Mouse (Mus musculus): ENCODE data around the gene Acsf3. TPM values are rescaled to one million over a fixed set of nuclear protein-coding genes. Genes with fewer than 3 reads are reported as not detected.

The Acsf3 gene
- total RNA-seq, 1 experiment: 11.7 TPM

- no peak for DNase-seq (ENCODE audit: low read depth, low spot score)
- H3K4me3 ChIP-seq (ENCODE audit: insufficient read depth in 1 of 2, low read depth in 1 of 2, low read length in 2 of 2, poor library complexity in 1 of 2, severe bottlenecking in 1 of 2): no peak overlapping the region
- TF ChIP-seq HCFC1 (IDR thresholded peaks at IDR 0.05; ENCODE audit: borderline replicate concordance, insufficient read depth, low read length) (no peak), CHD2 (IDR thresholded peaks at IDR 0.05; ENCODE audit: low read depth, low read length) (no peak)
- H3K9ac ChIP-seq (ENCODE audit: insufficient read depth, low read depth, low read length, poor library complexity, severe bottlenecking): no peak overlapping the region
- H3K36me3 ChIP-seq (ENCODE audit: control insufficient read depth, insufficient read depth, low read length, poor library complexity, severe bottlenecking): peaks cover 7% of the 10 kb centered on the region; the same call in 1 of the 2 replicates
- H3K9me3 ChIP-seq (ENCODE audit: control insufficient read depth, insufficient read depth, low read depth, low read length): no peaks in the 10 kb centered on the region
- in situ Hi-C loops (cut with MboI; ENCODE audit: low sequenced_read_pairs in 2 of 2, unreplicated experiment in 2 of 2): no loop called here
- no peaks in the 10 kb centered on the region for H3K4me1 ChIP-seq (ENCODE audit: control insufficient read depth in 2 of 2, insufficient read depth in 2 of 2, low read length in 2 of 2, poor library complexity in 1 of 2)
- no peak overlapping the region for H3K27ac ChIP-seq (ENCODE audit: insufficient read depth, low read depth, low read length, poor library complexity, severe bottlenecking)
These were observed 9.5 kb downstream of the Acsf3 start for GRCm38 (mm10) chr8:122784756-122785155.

GRCm38 (mm10) chr8:122789796-122790195 is 14.5 kb downstream of the Acsf3 start:
- Histone ChIP-seq H3K4me1 (ENCODE audit: control insufficient read depth in 2 of 2, insufficient read depth in 2 of 2, low read length in 2 of 2, poor library complexity in 1 of 2) (no peaks in the 10 kb centered on the region), H3K36me3 (ENCODE audit: control insufficient read depth, insufficient read depth, low read length, poor library complexity, severe bottlenecking) (peaks cover 2% of the 10 kb centered on the region; the same call in 1 of the 2 replicates), H3K9me3 (ENCODE audit: control insufficient read depth, insufficient read depth, low read depth, low read length) (no peaks in the 10 kb centered on the region), H3K4me3 (ENCODE audit: insufficient read depth in 1 of 2, low read depth in 1 of 2, low read length in 2 of 2, poor library complexity in 1 of 2, severe bottlenecking in 1 of 2) (no peak overlapping the region), H3K27ac (ENCODE audit: insufficient read depth, low read depth, low read length, poor library complexity, severe bottlenecking) (no peak overlapping the region), H3K9ac (ENCODE audit: insufficient read depth, low read depth, low read length, poor library complexity, severe bottlenecking) (no peak overlapping the region)
- no peak for DNase-seq (ENCODE audit: low read depth, low spot score)
- TF ChIP-seq MAFK (IDR thresholded peaks at IDR 0.05; ENCODE audit: insufficient read depth, low read depth, low read length) (no peak), HCFC1 (IDR thresholded peaks at IDR 0.05; ENCODE audit: borderline replicate concordance, insufficient read depth, low read length) (no peak), ZC3H11A (IDR thresholded peaks at IDR 0.05; ENCODE audit: borderline replicate concordance, low read depth, low read length) (no peak), CHD2 (IDR thresholded peaks at IDR 0.05; ENCODE audit: low read depth, low read length) (no peak), ZNF384 (IDR thresholded peaks at IDR 0.05; ENCODE audit: low read depth, low read length) (no peak)
- in situ Hi-C loops (cut with MboI; ENCODE audit: low sequenced_read_pairs in 2 of 2, unreplicated experiment in 2 of 2): no loop called here

DNA sequence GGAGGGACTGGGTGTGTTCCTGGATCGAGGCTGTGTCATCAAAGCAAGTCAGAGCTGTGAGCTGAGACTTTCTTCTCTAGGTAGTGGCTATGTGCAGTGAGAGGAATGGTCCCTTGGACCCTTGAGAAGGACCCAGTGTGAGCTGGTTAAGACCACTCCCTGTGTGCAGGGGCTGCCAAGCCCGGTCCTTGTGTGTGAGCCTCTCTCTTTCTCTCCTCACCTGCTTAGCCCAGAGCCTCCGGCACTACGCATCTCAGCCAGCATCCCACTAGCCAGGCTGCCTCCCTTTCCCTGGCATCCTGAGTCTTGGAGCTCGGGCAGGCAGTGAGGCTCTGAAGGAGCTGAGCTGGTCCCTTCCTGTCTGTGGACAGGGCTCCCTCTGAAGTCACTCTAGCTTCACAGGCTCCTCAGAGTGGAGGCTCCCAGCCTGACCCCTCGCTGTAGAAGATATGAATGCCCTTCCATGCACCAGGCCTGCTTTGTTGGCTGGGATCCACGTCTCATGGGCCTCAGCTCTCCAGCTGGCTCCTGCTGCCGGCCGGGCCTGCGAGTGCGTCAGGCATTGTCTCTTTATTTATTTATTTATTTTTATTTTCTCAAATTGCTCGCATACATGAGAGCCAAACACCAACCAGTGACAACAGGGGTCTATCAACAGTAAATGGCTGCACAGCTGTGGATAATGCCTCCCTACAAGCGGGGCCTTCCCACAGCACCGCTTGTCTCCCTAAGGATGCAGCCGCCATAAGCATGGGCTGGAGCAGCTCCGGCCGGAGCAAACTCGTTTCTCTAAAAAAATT is 18.3 kb downstream of the Acsf3 start:
- no peak overlapping the region for H3K27ac ChIP-seq (ENCODE audit: insufficient read depth, low read depth, low read length, poor library complexity, severe bottlenecking)
- H3K4me1 ChIP-seq (ENCODE audit: control insufficient read depth in 2 of 2, insufficient read depth in 2 of 2, low read length in 2 of 2, poor library complexity in 1 of 2): no peaks in the 10 kb centered on the region
- no peak for TF ChIP-seq MAFK (IDR thresholded peaks at IDR 0.05; ENCODE audit: insufficient read depth, low read depth, low read length)
- no peak for TF ChIP-seq CHD2 (IDR thresholded peaks at IDR 0.05; ENCODE audit: low read depth, low read length)
- TF ChIP-seq ZNF384 (IDR thresholded peaks at IDR 0.05; ENCODE audit: low read depth, low read length): no peak
- no peak for TF ChIP-seq ZC3H11A (IDR thresholded peaks at IDR 0.05; ENCODE audit: borderline replicate concordance, low read depth, low read length)
- DNase-seq (ENCODE audit: low read depth, low spot score): no peak
- no peaks in the 10 kb centered on the region for H3K9me3 ChIP-seq (ENCODE audit: control insufficient read depth, insufficient read depth, low read depth, low read length)
- in situ Hi-C loops (cut with MboI; ENCODE audit: low sequenced_read_pairs in 2 of 2, unreplicated experiment in 2 of 2): no loop called here
- H3K4me3 ChIP-seq (ENCODE audit: insufficient read depth in 1 of 2, low read depth in 1 of 2, low read length in 2 of 2, poor library complexity in 1 of 2, severe bottlenecking in 1 of 2): no peak overlapping the region
- H3K9ac ChIP-seq (ENCODE audit: insufficient read depth, low read depth, low read length, poor library complexity, severe bottlenecking): no peak overlapping the region
- peaks cover 2% of the 10 kb centered on the region; the same call in 1 of the 2 replicates for H3K36me3 ChIP-seq (ENCODE audit: control insufficient read depth, insufficient read depth, low read length, poor library complexity, severe bottlenecking)

DNA sequence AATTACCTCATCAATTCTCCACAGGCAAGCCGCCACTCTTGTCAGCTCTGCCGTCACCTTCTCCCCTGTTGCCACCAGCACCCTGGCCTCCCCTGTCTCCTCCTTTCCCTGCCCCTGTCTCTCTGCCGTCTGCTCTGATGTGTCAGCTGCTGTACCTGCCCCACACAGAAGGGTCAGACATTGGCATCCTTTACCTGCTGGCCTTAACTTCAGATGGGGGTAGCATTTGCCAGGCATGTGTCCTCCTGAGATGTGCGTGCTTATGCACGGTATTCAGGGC is 18.8 kb downstream of the Acsf3 start:
- Histone ChIP-seq H3K4me3 (ENCODE audit: insufficient read depth in 1 of 2, low read depth in 1 of 2, low read length in 2 of 2, poor library complexity in 1 of 2, severe bottlenecking in 1 of 2) (no peak overlapping the region), H3K9me3 (ENCODE audit: control insufficient read depth, insufficient read depth, low read depth, low read length) (no peaks in the 10 kb centered on the region), H3K36me3 (ENCODE audit: control insufficient read depth, insufficient read depth, low read length, poor library complexity, severe bottlenecking) (peaks cover 2% of the 10 kb centered on the region; the same call in 1 of the 2 replicates), H3K27ac (ENCODE audit: insufficient read depth, low read depth, low read length, poor library complexity, severe bottlenecking) (no peak overlapping the region), H3K4me1 (ENCODE audit: control insufficient read depth in 2 of 2, insufficient read depth in 2 of 2, low read length in 2 of 2, poor library complexity in 1 of 2) (no peaks in the 10 kb centered on the region), H3K9ac (ENCODE audit: insufficient read depth, low read depth, low read length, poor library complexity, severe bottlenecking) (no peak overlapping the region)
- no peak for TF ChIP-seq MAFK (IDR thresholded peaks at IDR 0.05; ENCODE audit: insufficient read depth, low read depth, low read length)
- no peak for TF ChIP-seq HCFC1 (IDR thresholded peaks at IDR 0.05; ENCODE audit: borderline replicate concordance, insufficient read depth, low read length)
- no peak for TF ChIP-seq ZC3H11A (IDR thresholded peaks at IDR 0.05; ENCODE audit: borderline replicate concordance, low read depth, low read length)
- no peak for TF ChIP-seq ZNF384 (IDR thresholded peaks at IDR 0.05; ENCODE audit: low read depth, low read length)
- no peak for TF ChIP-seq CHD2 (IDR thresholded peaks at IDR 0.05; ENCODE audit: low read depth, low read length)
- in situ Hi-C loops (cut with MboI; ENCODE audit: low sequenced_read_pairs in 2 of 2, unreplicated experiment in 2 of 2): no loop called here
- DNase-seq (ENCODE audit: low read depth, low spot score): no peak
